Comparison of ENCODE assay signal across 6 mouse cellular contexts in genomic region chr1:193788496-193788895, GRCm38 (mm10).
"Had no signal": no experiment of that assay in that cellular context is flagged by ENCODE, and none has a peak within 500 bp of the region (broad histone marks: within the 10 kb centered on the region; RNA-seq: fewer than 3 reads in every experiment).

No protein-coding gene starts in this region.

- DNase-seq: kidney, postnatal 14 days; left cerebral cortex, postnatal 4 days; lung, adult 2 months; lung, postnatal 36 days; right cerebral cortex, postnatal 25 days; thymus, postnatal 25 days had no signal
